Mouse (Mus musculus) thymus, postnatal 4 days (tissue): ENCODE data around the gene Olfr319.
"Not testable (repeated sequence)": the region's sequence is repeated elsewhere in the genome, so short reads cannot be mapped to it uniquely, and the experiment has no call there.

Source experiments
- DNase-seq: peaks from one replicate; pipeline ENCODE4 v3.0.0; 2021

The Olfr319 gene

GRCm38 (mm10) chr11:58698862-58699261 is at the start of gene Olfr319:
Gene Olfr319 (plus strand): TSS chr11:58699162.
- no peak for DNase-seq

GRCm38 (mm10) chr11:58655151-58655550 is 43.8 kb upstream of the Olfr319 start:
- DNase-seq = no peak

GRCm38 (mm10) chr11:58658596-58658995 is 40.4 kb upstream of the Olfr319 start, which contains the start of gene Olfr322:
Gene Olfr322 (plus strand): TSS chr11:58658782.
- DNase-seq = no peak

GRCm38 (mm10) chr11:58669252-58669651 is 29.7 kb upstream of the Olfr319 start:
- DNase-seq = no peak

GRCm38 (mm10) chr11:58671825-58672224 is 27.1 kb upstream of the Olfr319 start:
- DNase-seq = no peak

- no peak for DNase-seq
Measured at GRCm38 (mm10) chr11:58680799-58681198, 18.2 kb upstream of the Olfr319 start, which contains the start of gene Olfr320. Gene Olfr320 (plus strand): TSS chr11:58681099.

- no peak for DNase-seq
Measured at GRCm38 (mm10) chr11:58709086-58709485, 10.1 kb downstream of the Olfr319 start.

GRCm38 (mm10) chr11:58717723-58718122 is 18.8 kb downstream of the Olfr319 start:
- not testable (repeated sequence) for DNase-seq

- DNase-seq = no peak
Measured at GRCm38 (mm10) chr11:58719701-58720100, 20.7 kb downstream of the Olfr319 start.

- DNase-seq = no peak
Measured at GRCm38 (mm10) chr11:58723914-58724313, 25.0 kb downstream of the Olfr319 start, which contains the start of gene Olfr318. Gene Olfr318 (minus strand): TSS chr11:58724014.

- not testable (repeated sequence) for DNase-seq
Measured at GRCm38 (mm10) chr11:58727896-58728650, 29.1 kb downstream of the Olfr319 start.

- no peak for DNase-seq
Measured at GRCm38 (mm10) chr11:58733372-58733771, 34.4 kb downstream of the Olfr319 start.

- DNase-seq = no peak
Measured at GRCm38 (mm10) chr11:58738792-58739262, 39.9 kb downstream of the Olfr319 start, which contains the start of gene Olfr317. Gene Olfr317 (minus strand): TSS chr11:58739212.

- DNase-seq = not testable (repeated sequence)
Measured at GRCm38 (mm10) chr11:58751096-58751495, 52.1 kb downstream of the Olfr319 start.

- DNase-seq = no peak
Measured at GRCm38 (mm10) chr11:58752434-58752833, 53.5 kb downstream of the Olfr319 start, which contains the start of gene Olfr316. Gene Olfr316 (plus strand): TSS chr11:58752734.
